ENCODE assay signal across 18 mouse cellular contexts in genomic region chr4:53121084-53121483, GRCm38 (mm10). TPM values are rescaled to one million over a fixed set of nuclear protein-coding genes. Genes with fewer than 3 reads are reported as not detected.
DNase-seq lines count a peak whose midpoint lies in the region; ATAC-seq and TF ChIP-seq lines count a peak whose summit lies in the region.
"Had no signal": no experiment of that assay in that cellular context is flagged by ENCODE, and none has a peak within 500 bp of the region (broad histone marks: within the 10 kb centered on the region; RNA-seq: fewer than 3 reads in every experiment).

No protein-coding gene starts in this region.

- H3K9ac ChIP-seq in stomach, embryonic 15.5 days: no peak overlapping the region
- H3K9ac ChIP-seq in stomach, postnatal 0 days (ENCODE audit: low read length): no peak overlapping the region
- no peak overlapping the region for H3K9ac ChIP-seq in liver, embryonic 14.5 days (replicated peaks)
- H3K9ac ChIP-seq: forebrain, embryonic 13.5 days; heart, embryonic 12.5 days; hindbrain, embryonic 14.5 days; limb, embryonic 12.5 days; lung, embryonic 15.5 days; midbrain, embryonic 12.5 days; neural tube, embryonic 13.5 days had no signal

- no peak overlapping the region for H3K4me3 ChIP-seq in stomach, embryonic 15.5 days (replicated peaks)
- no peak overlapping the region for H3K4me3 ChIP-seq in stomach, postnatal 0 days (ENCODE audit: low read depth, low read length)
- H3K4me3 ChIP-seq in liver, embryonic 14.5 days (ENCODE audit: insufficient read depth in 1 of 2, low read depth in 2 of 2, low read length in 2 of 2): no peak overlapping the region
- H3K4me3 ChIP-seq: forebrain, embryonic 13.5 days; heart, embryonic 12.5 days; limb, embryonic 12.5 days; lung, embryonic 15.5 days; midbrain, embryonic 12.5 days; neural tube, embryonic 13.5 days had no signal

- no peaks in the 10 kb centered on the region for H3K9me3 ChIP-seq in stomach, embryonic 15.5 days
- no peaks in the 10 kb centered on the region for H3K9me3 ChIP-seq in stomach, postnatal 0 days (ENCODE audit: control insufficient read depth, low read length)
- no peaks in the 10 kb centered on the region for H3K9me3 ChIP-seq in liver, embryonic 14.5 days (ENCODE audit: control insufficient read depth, low read length)
- H3K9me3 ChIP-seq: forebrain, embryonic 13.5 days; heart, embryonic 12.5 days; limb, embryonic 12.5 days; lung, embryonic 15.5 days; midbrain, embryonic 12.5 days; neural tube, embryonic 13.5 days had no signal

- no peak overlapping the region for H3K4me2 ChIP-seq in stomach, embryonic 15.5 days
- no peak overlapping the region for H3K4me2 ChIP-seq in stomach, postnatal 0 days (replicated peaks; ENCODE audit: low read depth)
- peak overlapping the region; percentile 1; the same call in 1 of the 2 replicates for H3K4me2 ChIP-seq in liver, embryonic 14.5 days (ENCODE audit: low read depth)
- H3K4me2 ChIP-seq: forebrain, embryonic 13.5 days; heart, embryonic 12.5 days; hindbrain, embryonic 14.5 days; limb, embryonic 12.5 days; lung, embryonic 15.5 days; midbrain, embryonic 12.5 days; neural tube, embryonic 13.5 days had no signal

- WGBS in stomach, embryonic 15.5 days: 74% methylated on average over 3 of the region's 3 CpGs
- WGBS in stomach, postnatal 0 days: 81% methylated on average over 3 of the region's 3 CpGs
- 9% methylated on average over 3 of the region's 3 CpGs for WGBS in liver, embryonic 14.5 days (ENCODE audit: insufficient replicate concordance)

- TF ChIP-seq EP300 in stomach, postnatal 0 days (optimal IDR thresholded peaks at IDR 0.05): no peak
- TF ChIP-seq EP300 in liver, embryonic 14.5 days (IDR thresholded peaks at IDR 0.05; ENCODE audit: low read depth): peak; percentile 98

- no peak for TF ChIP-seq CTCF in stomach, postnatal 0 days (IDR thresholded peaks at IDR 0.05; ENCODE audit: low read depth)
- TF ChIP-seq CTCF in liver, embryonic 14.5 days (IDR thresholded peaks at IDR 0.05; ENCODE audit: low read depth): no peak

- no peaks in the 10 kb centered on the region for H3K27me3 ChIP-seq in stomach, embryonic 15.5 days (replicated peaks)
- no peaks in the 10 kb centered on the region for H3K27me3 ChIP-seq in stomach, postnatal 0 days (ENCODE audit: control insufficient read depth, insufficient read depth, low read length)
- H3K27me3 ChIP-seq in liver, embryonic 14.5 days (ENCODE audit: control insufficient read depth, insufficient read depth, low read length): no peaks in the 10 kb centered on the region
- H3K27me3 ChIP-seq: CH12.LX; forebrain, embryonic 13.5 days; heart, embryonic 12.5 days; limb, embryonic 12.5 days; lung, embryonic 15.5 days; midbrain, embryonic 12.5 days; neural tube, embryonic 13.5 days had no signal

- H3K36me3 ChIP-seq in stomach, embryonic 15.5 days: no peaks in the 10 kb centered on the region
- H3K36me3 ChIP-seq in stomach, postnatal 0 days (ENCODE audit: control insufficient read depth, insufficient read depth, low read length): no peaks in the 10 kb centered on the region
- H3K36me3 ChIP-seq in liver, embryonic 14.5 days (replicated peaks; ENCODE audit: control insufficient read depth, insufficient read depth, low read depth): no peaks in the 10 kb centered on the region; the same call in 1 of the 2 replicates

- 0 out of 2 replicates have a peak, but pooled peaks have one; percentile 2 for ATAC-seq in stomach, embryonic 15.5 days (ENCODE audit: insufficient read depth, low FRiP score, low read depth)
- ATAC-seq in stomach, postnatal 0 days (ENCODE audit: low FRiP score, low TSS enrichment): no peak
- peak; percentile 77 for ATAC-seq in erythroblast, adult 5-6 weeks (replicated peaks; ENCODE audit: low FRiP score, poor library complexity, severe bottlenecking)
- peak; percentile 81 for ATAC-seq in liver, embryonic 14.5 days (ENCODE audit: insufficient read depth)

- no peak overlapping the region for H3K27ac ChIP-seq in stomach, embryonic 15.5 days
- H3K27ac ChIP-seq in stomach, postnatal 0 days (replicated peaks): no peak overlapping the region
- H3K27ac ChIP-seq in liver, embryonic 14.5 days: no peak overlapping the region
- H3K27ac ChIP-seq: forebrain, embryonic 13.5 days; hindbrain, embryonic 14.5 days; limb, embryonic 12.5 days; lung, embryonic 15.5 days; midbrain, embryonic 12.5 days; neural tube, embryonic 13.5 days had no signal

- H3K4me1 ChIP-seq in stomach, embryonic 15.5 days: no peaks in the 10 kb centered on the region
- H3K4me1 ChIP-seq in stomach, postnatal 0 days (replicated peaks; ENCODE audit: control insufficient read depth, insufficient read depth): no peaks in the 10 kb centered on the region; the same call in 1 of the 2 replicates
- H3K4me1 ChIP-seq in liver, embryonic 14.5 days (replicated peaks; ENCODE audit: control insufficient read depth in 2 of 2, insufficient read depth in 2 of 2, low read length in 1 of 2): peaks cover 18 to 32% of the 10 kb centered on the region in 2 experiments

- no peak for DNase-seq in stomach, postnatal 0 days (ENCODE audit: low spot score)
- peak; percentile 55 to 61 (median 57) for DNase-seq in liver, embryonic 14.5 days (ENCODE audit: low read depth in 3 of 3, low spot score in 3 of 3)
- no peak for DNase-seq in kidney, postnatal 10 days
- DNase-seq in kidney, adult 18-20 months: no peak
- no peak for DNase-seq in right cerebral cortex, adult 18-20 months
- DNase-seq in embryo, embryonic 10.5 days (ENCODE audit: low spot score): no peak
- DNase-seq: cerebellum, adult 11 months; cerebellum, postnatal 25 days had no signal

RNA-seq across cellular contexts. Expression of gene Abca1, which starts 38.6 kb away (rescaled TPM):
- polyA plus RNA-seq in stomach, embryonic 15.5 days (2015; fragmentation: Nextera tagmentation; extraction: Ambion mirVana): 4.8 and 4.9 TPM in 2 replicates
- polyA plus RNA-seq in stomach, postnatal 0 days (2015; fragmentation: Nextera tagmentation; extraction: Ambion mirVana): 1.6 and 2.0 TPM in 2 replicates
- total RNA-seq in erythroblast, adult 5-6 weeks (2015; ENCODE audit: low replicate concordance): 1.9 TPM in 2 replicates
- 1.8 and 2.6 TPM in 2 replicates for total RNA-seq in erythroblast, adult 5-6 weeks (2017; ENCODE audit: low replicate concordance)
- 5.7 and 7.0 TPM in 2 replicates for polyA plus RNA-seq in liver, embryonic 14.5 days (2012; rRNA removed)
- 12.0 and 13.1 TPM in 2 replicates for polyA plus RNA-seq in liver, embryonic 14.5 days (2014; fragmentation: Nextera tagmentation; extraction: Ambion mirVana)

Comparison
In these comparisons a context has a peak if more than half of its experiments do, and no peak if none do; other contexts are left out.
1. DNase-seq: peak in liver, embryonic 14.5 days (3 of 3); none in stomach, postnatal 0 days (single experiment), kidney, postnatal 10 days (single experiment), kidney, adult 18-20 months (single experiment), right cerebral cortex, adult 18-20 months (single experiment) and embryo, embryonic 10.5 days (single experiment).